In the genomic region with DNA sequence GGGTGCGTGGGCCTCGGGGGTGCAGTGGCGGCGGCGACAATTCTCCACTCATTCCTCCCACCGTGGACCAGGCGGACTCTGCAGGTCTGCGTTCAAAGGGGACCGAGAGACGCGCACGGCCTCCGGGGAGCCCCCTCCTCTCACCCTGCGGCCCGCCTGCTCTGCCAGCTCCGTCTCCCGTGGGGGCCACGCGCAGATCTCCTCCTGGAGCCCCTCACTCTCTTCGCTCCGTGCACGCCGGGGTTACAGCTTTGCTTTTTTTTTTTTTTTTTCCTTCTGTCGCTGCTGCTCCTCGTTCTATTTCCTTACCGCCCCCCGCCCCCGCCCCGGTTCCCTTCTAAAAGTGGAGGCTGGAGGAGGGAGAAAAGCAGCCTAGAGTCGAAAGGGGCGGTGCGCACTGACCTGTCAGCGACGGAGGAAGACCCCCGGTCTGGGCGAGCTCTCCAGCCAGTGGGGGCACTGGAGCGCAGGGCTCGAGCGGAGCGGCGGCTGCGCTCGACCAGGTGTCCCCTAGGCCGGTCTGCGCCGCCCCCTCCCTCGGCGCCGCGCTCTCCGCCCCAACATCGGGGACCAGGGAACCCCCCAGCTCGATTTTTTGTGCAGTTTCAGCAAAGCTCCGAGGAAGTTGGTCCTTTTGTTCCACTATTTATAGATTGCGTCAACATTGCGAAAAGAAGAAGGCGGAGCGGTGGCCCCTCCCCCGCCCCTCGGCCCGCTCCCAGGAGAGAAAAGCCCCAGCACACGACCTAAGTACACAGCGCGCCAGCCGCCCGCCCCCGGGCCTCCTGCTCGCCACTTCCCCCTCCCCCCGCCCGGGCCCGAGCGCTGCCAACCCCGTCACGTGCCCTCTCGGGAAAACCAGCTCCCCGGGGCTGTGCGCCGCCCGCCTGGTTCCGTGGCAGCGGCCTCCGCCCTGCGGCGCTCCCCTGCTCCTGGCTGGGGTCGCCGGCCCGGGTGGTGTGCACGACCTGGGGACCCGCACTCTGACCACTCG, we compare ENCODE assay signal across 8 mouse cellular contexts.
DNase-seq lines count a peak whose midpoint lies in the region; ATAC-seq and TF ChIP-seq lines count a peak whose summit lies in the region.

No protein-coding gene starts in this region.

- peak; percentile 83 for ATAC-seq in embryonic facial prominence, embryonic 13.5 days (ENCODE audit: insufficient number of reproducible peaks, insufficient read depth, low FRiP score, low TSS enrichment, low read depth)
- ATAC-seq in limb, embryonic 13.5 days (ENCODE audit: low FRiP score, low read depth): peak; percentile 69
- ATAC-seq in midbrain, embryonic 15.5 days (replicated peaks): peak; percentile 80

- H3K4me2 ChIP-seq in embryonic facial prominence, embryonic 13.5 days: peak overlapping the region; percentile 97
- H3K4me2 ChIP-seq in limb, embryonic 13.5 days (replicated peaks): peak overlapping the region; percentile 96
- peak overlapping the region; percentile 98 for H3K4me2 ChIP-seq in midbrain, embryonic 15.5 days

- no peaks in the 10 kb centered on the region for H3K79me2 ChIP-seq in heart, adult 2 months (replicated peaks; ENCODE audit: control insufficient read depth, insufficient read depth, low read length)

- whole genome bisulfite sequencing in embryonic facial prominence, embryonic 13.5 days: 1% methylated on average over 88 of the region's 90 CpGs
- WGBS in heart, adult 2 months: 1% methylated on average over 84 of the region's 90 CpGs
- WGBS in limb, embryonic 13.5 days: under 1% methylated on average over 86 of the region's 90 CpGs
- WGBS in midbrain, embryonic 15.5 days: under 1% methylated on average over 82 of the region's 90 CpGs

- peaks cover 38% of the 10 kb centered on the region for H3K27me3 ChIP-seq in embryonic facial prominence, embryonic 13.5 days
- 0 out of 2 replicates have a peak, but pooled peaks cover 3% of the 10 kb centered on the region for H3K27me3 ChIP-seq in heart, adult 2 months (ENCODE audit: control insufficient read depth, insufficient read depth, low read length)
- peaks cover 26% of the 10 kb centered on the region; the same call in 1 of the 2 replicates for H3K27me3 ChIP-seq in limb, embryonic 13.5 days
- peaks cover 32% of the 10 kb centered on the region for H3K27me3 ChIP-seq in midbrain, embryonic 15.5 days (replicated peaks)

- H3K4me1 ChIP-seq in embryonic facial prominence, embryonic 13.5 days: peaks cover 41% of the 10 kb centered on the region
- 0 out of 2 replicates have a peak, but pooled peaks cover 3% of the 10 kb centered on the region for H3K4me1 ChIP-seq in heart, adult 2 months (ENCODE audit: control insufficient read depth, insufficient read depth, low read length)
- H3K4me1 ChIP-seq in limb, embryonic 13.5 days: peaks cover 56% of the 10 kb centered on the region
- H3K4me1 ChIP-seq in midbrain, embryonic 15.5 days: peaks cover 19% of the 10 kb centered on the region

- intact Hi-C loops in heart, adult 2 months (cut with DNase I): loop anchor here (1.0 to 10.0 kb wide), 4 partner anchors 33 to 653 kb away; no protein-coding TSS in a partner anchor

- TF ChIP-seq POLR2A in heart, adult 2 months (IDR thresholded peaks at IDR 0.05; ENCODE audit: insufficient read depth, low read depth, low read length): peak; percentile 60

- TF ChIP-seq EP300 in heart, adult 2 months (IDR thresholded peaks at IDR 0.05; ENCODE audit: insufficient read depth, low read depth, low read length): no peak

- H3K4me3 ChIP-seq in embryonic facial prominence, embryonic 13.5 days: peak overlapping the region; percentile 83
- peak overlapping the region; percentile 97 for H3K4me3 ChIP-seq in heart, adult 2 months
- H3K4me3 ChIP-seq in limb, embryonic 13.5 days: peak overlapping the region; percentile 85
- peak overlapping the region; percentile 91 for H3K4me3 ChIP-seq in midbrain, embryonic 15.5 days

- peak overlapping the region; percentile 93 for H3K27ac ChIP-seq in embryonic facial prominence, embryonic 13.5 days
- peak overlapping the region; percentile 99 for H3K27ac ChIP-seq in heart, adult 2 months
- peak overlapping the region; percentile 95 for H3K27ac ChIP-seq in limb, embryonic 13.5 days
- peak overlapping the region; percentile 86 for H3K27ac ChIP-seq in midbrain, embryonic 15.5 days

- peak; percentile 86 for DNase-seq in 3T3-L1 (ENCODE audit: low read depth, low spot score)
- DNase-seq in adrenal gland, postnatal 36 days: peak; percentile 95 to 97
- DNase-seq in heart, adult 2 months: peak; percentile 91 to 93
- peak; percentile 86 to 91 for DNase-seq in kidney, adult 8-10 months
- DNase-seq in spleen, postnatal 10 days (ENCODE audit: low spot score in 2 of 2): peak; percentile 76 to 92

- H3K36me3 ChIP-seq in embryonic facial prominence, embryonic 13.5 days: no peaks in the 10 kb centered on the region
- peaks cover 5% of the 10 kb centered on the region; the same call in 1 of the 2 replicates for H3K36me3 ChIP-seq in heart, adult 2 months (ENCODE audit: control insufficient read depth, insufficient read depth, low read length)
- peaks cover 2% of the 10 kb centered on the region; the same call in 1 of the 2 replicates for H3K36me3 ChIP-seq in limb, embryonic 13.5 days
- H3K36me3 ChIP-seq in midbrain, embryonic 15.5 days (replicated peaks): no peaks in the 10 kb centered on the region

- TF ChIP-seq CTCF in heart, adult 2 months (IDR thresholded peaks at IDR 0.05): peak; percentile 31

- H3K9ac ChIP-seq in embryonic facial prominence, embryonic 13.5 days: peak overlapping the region; percentile 85
- peak overlapping the region; percentile 98 for H3K9ac ChIP-seq in heart, adult 2 months (ENCODE audit: low read depth, low read length)
- peak overlapping the region; percentile 90 for H3K9ac ChIP-seq in limb, embryonic 13.5 days
- peak overlapping the region; percentile 76 for H3K9ac ChIP-seq in midbrain, embryonic 15.5 days

- no peaks in the 10 kb centered on the region for H3K9me3 ChIP-seq in embryonic facial prominence, embryonic 13.5 days
- no peaks in the 10 kb centered on the region for H3K9me3 ChIP-seq in limb, embryonic 13.5 days
- H3K9me3 ChIP-seq in midbrain, embryonic 15.5 days: no peaks in the 10 kb centered on the region

Comparison
In these comparisons a context has a peak if more than half of its experiments do, and no peak if none do; other contexts are left out.
1. Peak in every context shown above with its lines: DNase-seq, ATAC-seq, H3K4me3 ChIP-seq and H3K27ac ChIP-seq.